Mouse (Mus musculus) cortical plate, adult 2 months (tissue): ENCODE data around the gene Pex14.

ENCODE experiments used
- CTCF ChIP-seq: fragments of 200-500 bp; IDR thresholded peaks from 2 replicates; pipeline ENCODE4 v1.5.1; 2011; ENCODE audit warnings: mild to moderate bottlenecking, control low read depth, low read length; ENCODE audit not compliant: insufficient read depth; ENCODE audit errors: extremely low read depth
- POLR2A ChIP-seq: fragments of 200-500 bp; IDR thresholded peaks from 2 replicates; pipeline ENCODE4 v1.6.1; 2011; ENCODE audit warnings: mild to moderate bottlenecking, low read length, control low read depth; ENCODE audit not compliant: insufficient read depth; ENCODE audit errors: extremely low read depth

GRCm38 (mm10) chr4:149006107-149006506 lies 93.6 kb downstream of the Pex14 start:
- TF ChIP-seq POLR2A (no peak), CTCF (no peak)
